Mouse (Mus musculus) urinary bladder, postnatal 10 days (tissue): ENCODE measurements around the gene Necab3.
A peak's percentile ranks its signal among the peaks of the same experiment; 100 is the strongest.

Experiments used
- DNase-seq: peaks from one replicate; pipeline ENCODE4 v3.0.0; 2022; ENCODE audit warnings: low spot score

Necab3 gene

DNA sequence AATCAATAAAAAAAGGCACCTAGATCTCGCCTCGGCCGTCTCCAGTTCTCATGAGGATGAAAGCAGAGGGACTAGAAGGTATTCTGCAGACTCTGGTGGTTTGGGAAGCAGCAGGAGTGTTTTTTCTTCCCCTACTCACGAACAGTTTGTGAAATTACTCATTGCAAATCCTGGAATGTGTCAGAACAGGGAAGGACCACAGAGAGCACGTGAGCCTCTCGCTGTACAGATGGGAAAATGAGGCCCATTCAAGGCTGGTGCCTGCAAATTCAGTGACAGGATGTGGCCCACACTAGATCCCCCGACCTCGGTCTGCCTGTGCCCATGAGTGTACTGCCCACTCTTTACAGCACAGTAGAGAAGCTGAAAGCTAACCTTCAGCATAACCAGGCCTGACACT is 13.3 kb upstream of the Necab3 start:
- DNase-seq: no peak

DNA sequence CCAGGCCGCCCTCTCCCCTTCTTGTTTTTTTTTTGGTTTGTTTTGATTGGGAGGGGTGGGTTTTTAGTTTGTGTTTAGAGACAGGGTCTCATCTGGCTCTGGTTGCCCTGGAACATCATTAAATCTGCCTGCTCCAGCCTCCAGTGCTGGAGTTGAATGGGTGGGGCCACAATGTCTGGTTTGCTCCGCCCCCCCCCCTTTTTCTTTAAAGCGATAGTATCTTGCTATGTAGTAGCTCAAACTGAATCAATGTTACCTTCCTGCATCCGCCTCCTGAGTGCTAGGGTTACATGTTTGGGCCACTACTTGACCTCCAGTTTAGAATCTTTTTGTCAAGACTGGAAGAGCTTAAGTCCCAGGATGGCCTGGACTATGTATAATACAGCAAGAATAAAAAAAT is 12.6 kb upstream of the Necab3 start:
- DNase-seq: no peak

DNA sequence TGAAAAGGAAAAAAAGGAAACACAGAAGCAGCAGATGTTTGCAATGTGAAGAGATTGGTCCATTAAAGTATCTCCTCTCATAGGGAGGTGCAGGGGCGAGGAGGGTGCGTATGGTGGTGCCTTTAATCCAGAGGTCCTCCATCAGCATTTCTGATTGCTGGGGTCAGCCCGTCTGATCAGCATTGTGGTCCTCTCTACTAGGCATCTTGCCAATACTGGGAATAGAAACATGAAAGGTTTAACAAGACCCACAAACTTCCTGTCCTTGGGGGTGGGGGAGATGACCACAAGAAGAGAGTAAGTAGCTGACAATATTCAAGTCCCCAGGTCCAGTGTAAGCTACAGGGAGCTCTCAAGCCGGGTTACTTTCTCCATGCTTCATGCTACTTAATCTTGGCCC is 12.0 kb upstream of the Necab3 start:
- no peak for DNase-seq

DNA sequence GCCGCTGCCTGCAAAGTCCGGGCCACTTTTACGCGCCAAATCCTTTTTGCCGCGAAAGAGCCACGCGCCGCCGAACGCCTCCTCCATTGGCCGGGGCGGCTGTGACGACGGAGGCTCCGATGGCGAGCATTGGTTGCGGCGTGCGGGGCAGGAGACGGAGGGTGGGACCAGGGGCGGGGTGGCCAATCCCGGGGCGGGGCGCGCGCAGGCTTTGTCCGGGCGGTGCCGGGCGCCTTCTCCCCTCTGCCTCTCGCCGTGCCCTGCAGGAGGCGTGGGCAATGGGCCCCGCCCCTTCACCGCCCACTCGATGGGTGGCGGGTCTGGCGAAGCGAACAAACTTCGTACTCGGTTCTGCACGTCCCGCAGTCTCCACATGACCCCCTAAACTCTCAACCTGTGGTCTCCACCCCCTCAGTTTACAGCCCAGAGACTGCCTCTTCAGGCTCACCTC is 11.2 kb upstream of the Necab3 start, which contains the start of gene E2f1:
Gene E2f1 (minus strand): TSS at position 57 of the 451 bp plus-strand sequence.
- DNase-seq: peak; percentile 79

DNA sequence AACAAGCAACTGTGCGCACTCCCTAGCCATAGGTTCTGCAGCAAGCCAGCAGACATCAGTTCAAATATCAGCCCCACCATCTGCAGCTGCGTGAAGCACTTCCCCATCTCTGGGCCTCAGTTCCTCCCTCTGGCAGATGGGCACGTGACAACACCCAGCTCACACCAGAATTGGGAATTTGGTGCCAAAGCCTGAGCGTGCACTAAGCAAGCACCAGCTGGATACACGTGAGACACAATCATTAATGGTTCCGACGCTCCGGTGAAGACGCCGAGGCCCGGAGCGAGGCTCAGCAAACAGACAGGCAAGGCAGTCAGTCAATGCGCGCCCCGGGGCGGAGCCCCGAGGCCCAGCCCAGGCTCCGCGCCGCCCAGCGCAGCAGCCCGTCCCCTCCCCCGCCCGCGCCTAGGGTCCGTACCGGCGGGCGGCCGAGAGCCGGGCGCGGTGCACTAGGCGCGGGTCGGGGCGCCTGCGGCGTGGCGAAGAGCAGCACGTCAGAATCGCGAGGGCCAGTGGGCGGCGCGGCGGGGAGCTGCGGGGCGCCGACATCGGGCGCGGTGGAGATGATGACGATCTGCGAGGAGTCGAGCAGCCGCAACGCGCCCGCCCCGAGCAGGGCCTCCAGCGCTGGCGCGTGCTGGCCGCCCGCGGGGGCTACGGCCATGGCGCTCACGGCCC is 10.5 kb upstream of the Necab3 start:
- DNase-seq: no peak

GRCm38 (mm10) chr2:154568329-154569070 is 9.8 kb upstream of the Necab3 start:
- DNase-seq: no peak

- no peak for DNase-seq
Observed at GRCm38 (mm10) chr2:154567766-154568165, 9.1 kb upstream of the Necab3 start.

GRCm38 (mm10) chr2:154566641-154567040 is 8.0 kb upstream of the Necab3 start:
- DNase-seq: no peak

DNA sequence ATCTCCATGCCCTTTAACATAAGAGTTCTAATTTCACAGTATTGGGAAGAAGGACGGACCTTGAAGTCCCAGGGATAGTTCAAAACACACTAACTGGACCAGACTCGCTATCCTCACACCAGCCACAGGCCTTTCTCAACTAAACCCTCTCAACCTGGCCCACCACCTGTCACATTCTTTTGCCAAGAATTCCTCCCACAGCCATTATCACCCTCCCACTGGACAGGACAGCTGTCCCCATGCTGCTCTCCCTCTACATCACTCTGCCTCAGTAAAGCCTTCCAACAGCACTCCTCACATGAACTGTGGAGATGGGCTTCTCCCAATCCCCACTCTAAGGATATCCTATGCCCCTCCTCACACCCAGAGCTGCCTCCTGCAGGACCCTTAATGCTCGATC is 6.9 kb upstream of the Necab3 start:
- DNase-seq: no peak

- no peak for DNase-seq
Observed at GRCm38 (mm10) chr2:154563612-154564170, 5.0 kb upstream of the Necab3 start.

- no peak for DNase-seq
Observed at GRCm38 (mm10) chr2:154557184-154557832, 1.4 kb downstream of the Necab3 start.

GRCm38 (mm10) chr2:154555235-154555634 is 3.5 kb downstream of the Necab3 start:
- no peak for DNase-seq

- no peak for DNase-seq
Observed at GRCm38 (mm10) chr2:154552424-154552907, 6.2 kb downstream of the Necab3 start.

DNA sequence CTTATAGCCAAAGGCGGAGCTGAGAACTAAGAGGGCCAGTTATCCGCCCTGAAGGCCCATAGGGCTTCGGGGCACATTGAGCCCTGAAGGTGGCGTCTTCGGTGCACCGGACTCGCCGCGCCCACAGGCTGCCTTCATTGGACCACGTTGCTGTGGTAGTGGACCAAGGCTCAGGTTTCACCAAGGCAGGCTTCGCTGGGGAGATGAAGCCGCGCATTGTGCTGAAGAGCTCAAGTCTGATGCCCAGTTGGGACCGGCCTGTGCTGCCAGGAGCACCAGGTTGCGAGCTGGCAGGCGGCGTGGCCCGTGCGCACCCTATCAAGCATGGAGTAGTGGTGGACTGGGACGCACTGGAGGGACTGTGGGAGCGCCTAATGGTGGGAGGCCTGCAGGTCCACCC is 6.8 kb downstream of the Necab3 start:
- DNase-seq: no peak

GRCm38 (mm10) chr2:154551476-154551875 is 7.2 kb downstream of the Necab3 start, which contains the start of gene Actl10:
Gene Actl10, plus strand, starts transcription at chr2:154551776.
- no peak for DNase-seq

DNA sequence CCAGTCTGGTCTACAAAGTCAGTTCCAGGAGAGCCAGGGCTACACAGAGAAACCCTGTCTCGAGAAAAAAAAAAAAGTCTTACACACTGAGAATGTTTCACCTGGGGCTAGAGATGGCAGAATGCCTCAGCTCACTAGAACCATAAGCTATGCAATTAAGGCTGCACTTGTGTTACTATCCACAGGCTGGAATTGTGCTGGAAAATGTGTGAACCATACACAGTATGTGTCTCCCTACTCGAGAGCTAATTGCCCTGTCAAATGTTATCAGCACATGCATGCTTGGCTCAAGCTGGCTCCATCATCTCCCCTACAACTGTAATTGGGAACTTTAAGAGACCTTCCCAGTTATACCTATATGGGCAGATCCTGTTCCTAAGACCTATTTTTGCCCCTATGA is 7.8 kb downstream of the Necab3 start:
- no peak for DNase-seq

GRCm38 (mm10) chr2:154549886-154550189 is 8.9 kb downstream of the Necab3 start:
- DNase-seq: no peak

DNA sequence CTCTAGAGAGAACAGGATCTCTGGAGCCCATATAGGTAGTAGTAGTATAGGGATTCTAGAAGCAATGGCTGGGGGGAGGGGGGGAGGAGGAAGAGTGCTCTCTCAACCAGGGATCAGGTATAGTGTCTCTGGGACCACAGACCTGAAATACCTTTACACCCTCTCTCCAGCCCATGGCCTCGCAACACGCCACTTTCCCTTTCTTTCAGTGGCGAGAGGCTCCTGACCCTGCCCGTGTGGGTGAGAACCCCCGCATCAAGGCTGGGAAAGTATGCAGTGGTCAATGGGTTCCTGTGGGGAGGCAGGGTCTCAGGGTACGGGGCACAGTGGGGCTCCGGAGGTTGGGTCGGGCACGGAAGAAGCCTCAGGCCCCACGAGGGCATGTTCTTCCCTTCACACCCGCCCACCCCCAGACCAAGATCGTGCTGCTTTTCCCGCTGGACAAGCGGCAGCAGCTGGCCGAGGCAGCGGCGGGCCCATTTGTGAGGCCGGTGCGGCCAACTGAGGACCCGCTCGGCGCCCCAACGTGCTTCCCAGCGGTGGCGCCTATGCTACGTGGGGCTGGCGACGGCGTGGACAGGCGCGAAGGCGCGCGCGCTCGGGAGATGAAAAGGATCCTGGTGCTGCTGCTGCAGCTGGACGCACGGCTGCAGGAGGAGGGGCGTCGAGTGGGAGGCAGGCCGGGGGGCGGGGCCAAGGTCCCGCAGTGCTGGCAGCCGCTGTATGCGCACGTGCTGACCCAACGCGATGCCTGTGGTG is 9.4 kb downstream of the Necab3 start:
- DNase-seq: no peak

DNA sequence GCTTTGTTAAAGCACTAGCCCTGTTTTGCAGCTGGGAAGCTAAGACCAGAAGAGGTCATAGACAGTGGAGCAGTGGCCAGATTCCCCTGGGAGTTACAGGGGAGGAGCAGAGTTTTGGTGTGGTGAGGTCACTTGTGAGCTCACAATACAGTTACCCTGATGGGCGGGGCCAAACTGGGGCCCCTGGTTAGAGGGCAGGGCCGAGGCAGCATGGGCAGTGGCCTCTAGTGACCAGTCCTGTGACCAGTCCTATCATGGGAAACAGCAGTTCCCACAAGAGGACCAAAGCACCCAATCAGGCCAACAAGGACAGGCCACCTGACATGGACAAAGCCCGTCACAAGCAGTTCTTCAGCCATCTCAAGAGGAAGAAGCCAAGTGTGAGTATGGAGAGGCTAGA is 10.0 kb downstream of the Necab3 start:
- DNase-seq: no peak

- DNase-seq: no peak
Observed at GRCm38 (mm10) chr2:154546711-154547110, 12.0 kb downstream of the Necab3 start, which contains the start of gene 1700003F12Rik. Gene 1700003F12Rik, plus strand, starts transcription at chr2:154547085.

DNA sequence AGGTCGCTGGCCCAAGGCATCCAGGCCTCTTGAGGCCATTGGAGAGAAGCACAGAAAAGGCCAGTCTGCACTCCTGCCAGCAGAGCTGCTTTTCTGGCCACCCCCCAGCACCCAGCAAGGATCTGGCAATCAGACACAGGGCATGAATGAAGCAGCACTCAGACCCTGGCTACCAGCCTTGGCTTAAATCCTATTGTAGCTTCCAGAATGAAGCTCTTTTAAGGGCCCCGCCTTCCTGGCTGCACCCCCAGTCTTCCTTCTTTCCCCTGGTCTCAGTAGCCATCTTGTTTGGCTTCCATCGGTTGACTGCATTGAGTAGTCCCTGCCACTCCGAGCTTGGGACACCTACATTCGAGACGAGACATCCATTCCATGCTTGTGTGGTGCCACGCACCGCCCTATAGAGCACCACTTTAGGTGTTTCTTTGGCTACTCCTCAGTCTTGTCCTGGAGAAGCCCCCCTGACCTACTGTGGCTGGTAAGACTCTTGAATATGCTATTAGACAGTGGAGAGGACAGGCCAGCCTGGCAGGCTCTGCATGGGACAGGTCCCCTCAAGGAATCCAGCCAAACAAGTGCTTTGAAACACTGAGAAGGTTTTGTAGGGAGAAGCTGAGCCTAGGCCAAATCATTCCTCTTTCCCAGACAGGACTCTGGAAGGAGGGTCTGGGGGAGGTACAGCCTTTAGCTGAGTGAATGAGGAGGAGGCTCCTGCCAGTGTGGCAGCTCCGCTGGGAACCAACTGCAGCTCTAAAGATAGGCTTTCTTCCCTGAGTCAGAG is 14.9 kb downstream of the Necab3 start:
- no peak for DNase-seq
